Mouse (Mus musculus) right cerebral cortex, adult 2 months (tissue): ENCODE results near the gene Ndufa13.
"Not testable (repeated sequence)": the region's sequence is repeated elsewhere in the genome, so short reads cannot be mapped to it uniquely, and the experiment has no call there.

Source experiments
- DNase-seq, 2 experiments: peaks; one replicate each; pipeline ENCODE4 v3.0.0; 2021 to 2022; ENCODE audit warnings: low spot score in 2 of 2

The Ndufa13 gene

GRCm38 (mm10) chr8:69902163-69903062, at the start of gene Ndufa13, which contains the start of the genes Tssk6 and Yjefn3:
TSS of gene Ndufa13 (minus strand) at chr8:69902558.
TSS of gene Tssk6 (plus strand) at chr8:69902184.
TSS of gene Yjefn3 (minus strand) at chr8:69902712.
- peak in 1 of 2 experiments; percentile 53 for DNase-seq

- no peak for DNase-seq
Measured at GRCm38 (mm10) chr8:69950300-69950699, 47.9 kb upstream of the Ndufa13 start.

GRCm38 (mm10) chr8:69942495-69942894, 40.1 kb upstream of the Ndufa13 start:
- not testable (repeated sequence) for DNase-seq

GRCm38 (mm10) chr8:69940386-69940785, 38.0 kb upstream of the Ndufa13 start:
- no peak for DNase-seq

GRCm38 (mm10) chr8:69939633-69940032, 37.3 kb upstream of the Ndufa13 start:
- no peak for DNase-seq

GRCm38 (mm10) chr8:69938245-69938982, 36.1 kb upstream of the Ndufa13 start:
- no peak for DNase-seq

- no peak for DNase-seq
Measured at GRCm38 (mm10) chr8:69937466-69937865, 35.1 kb upstream of the Ndufa13 start.

- no peak for DNase-seq
Measured at GRCm38 (mm10) chr8:69936050-69936794, 33.9 kb upstream of the Ndufa13 start.

GRCm38 (mm10) chr8:69935431-69935830, 33.1 kb upstream of the Ndufa13 start:
- no peak for DNase-seq

- no peak for DNase-seq
Measured at GRCm38 (mm10) chr8:69934582-69934981, 32.2 kb upstream of the Ndufa13 start.

- no peak for DNase-seq
Measured at GRCm38 (mm10) chr8:69933811-69934210, 31.5 kb upstream of the Ndufa13 start.

- no peak for DNase-seq
Measured at GRCm38 (mm10) chr8:69926901-69927300, 24.5 kb upstream of the Ndufa13 start.

GRCm38 (mm10) chr8:69923986-69924385, 21.6 kb upstream of the Ndufa13 start:
- DNase-seq, result no peak

- no peak for DNase-seq
Measured at GRCm38 (mm10) chr8:69921141-69921540, 18.8 kb upstream of the Ndufa13 start.

- DNase-seq, result no peak
Measured at GRCm38 (mm10) chr8:69919876-69920662, 17.7 kb upstream of the Ndufa13 start.

- DNase-seq, result peak; percentile 81 to 89
Measured at GRCm38 (mm10) chr8:69919010-69919409, 16.7 kb upstream of the Ndufa13 start.

GRCm38 (mm10) chr8:69918506-69918905, 16.1 kb upstream of the Ndufa13 start:
- DNase-seq, result no peak

GRCm38 (mm10) chr8:69915748-69916147, 13.4 kb upstream of the Ndufa13 start:
- DNase-seq, result peak in 1 of 2 experiments; percentile 48

- no peak for DNase-seq
Measured at GRCm38 (mm10) chr8:69914526-69914925, 12.2 kb upstream of the Ndufa13 start.

- DNase-seq, result peak; percentile 56 to 61
Measured at GRCm38 (mm10) chr8:69912478-69913074, 10.2 kb upstream of the Ndufa13 start.

- no peak for DNase-seq
Measured at GRCm38 (mm10) chr8:69911917-69912316, 9.6 kb upstream of the Ndufa13 start.
